Mouse (Mus musculus) liver, embryonic 15.5 days (tissue): ENCODE results near the gene Cdc40. TPM values are rescaled to one million over a fixed set of nuclear protein-coding genes. Genes with fewer than 3 reads are reported as not detected.
"Not testable (repeated sequence)": the region's sequence is repeated elsewhere in the genome, so short reads cannot be mapped to it uniquely, and the experiment has no call there.

ENCODE experiments used
- ATAC-seq: fragments of 200-750 bp; cut with Nextera tagmentation; 2 replicates; pipeline ENCODE4 v1.8.0; 2017; ENCODE audit warnings: moderate number of reproducible peaks, mild to moderate bottlenecking, moderate library complexity; ENCODE audit not compliant: insufficient read depth
- H3K27ac ChIP-seq: fragments of 300-500 bp; sonication (generic); replicated peaks from 2 replicates; pipeline ENCODE4 v1.5.1; 2015; ENCODE audit warnings: mild to moderate bottlenecking, inconsistent platforms
- H3K27me3 ChIP-seq: fragments of 300-500 bp; sonication (generic); 2 replicates; pipeline ENCODE4 v1.6.1; 2015; ENCODE audit warnings: mild to moderate bottlenecking, inconsistent platforms
- H3K36me3 ChIP-seq: fragments of 300-500 bp; sonication (generic); replicated peaks from 2 replicates; pipeline ENCODE4 v1.6.1; 2015; ENCODE audit warnings: moderate library complexity, mild to moderate bottlenecking, inconsistent platforms
- H3K4me1 ChIP-seq: fragments of 300-500 bp; sonication (generic); replicated peaks from 2 replicates; pipeline ENCODE4 v1.6.1; 2015; ENCODE audit warnings: inconsistent platforms
- H3K4me2 ChIP-seq: fragments of 300-500 bp; sonication (generic); 2 replicates; pipeline ENCODE4 v1.6.1; 2015; ENCODE audit warnings: moderate library complexity, mild to moderate bottlenecking, inconsistent platforms
- H3K4me3 ChIP-seq: fragments of 300-500 bp; sonication (generic); replicated peaks from 2 replicates; pipeline ENCODE4 v1.5.1; 2015; ENCODE audit warnings: mild to moderate bottlenecking, inconsistent platforms
- H3K9ac ChIP-seq: fragments of 300-500 bp; sonication (generic); 2 replicates; pipeline ENCODE4 v1.6.1; 2015; ENCODE audit warnings: moderate library complexity, mild to moderate bottlenecking, inconsistent platforms
- H3K9me3 ChIP-seq: fragments of 300-500 bp; sonication (generic); replicated peaks from 2 replicates; pipeline ENCODE4 v1.6.1; 2016; ENCODE audit warnings: inconsistent platforms
- WGBS: fragments of 180-500 bp; shearing (Covaris S2); methylation state at CpG from one replicate; pipeline ENCODE4 v1.1.7; 2015; ENCODE audit warnings: mixed read lengths; ENCODE audit not compliant: insufficient replicate concordance; 5-methylcytosine and 5-hydroxymethylcytosine counted together
- polyA plus RNA-seq: library from polyadenylated mRNA; unstranded; fragments of >200 nt; fragmentation: Nextera tagmentation; extraction: Ambion mirVana; gene quantifications from 2 replicates; pipeline ENCODE4 v1.2.1, GENCODE M21; 2015

The Cdc40 gene
- polyA plus RNA-seq, 1 experiment from 2014 or later = 12.6 TPM

DNA sequence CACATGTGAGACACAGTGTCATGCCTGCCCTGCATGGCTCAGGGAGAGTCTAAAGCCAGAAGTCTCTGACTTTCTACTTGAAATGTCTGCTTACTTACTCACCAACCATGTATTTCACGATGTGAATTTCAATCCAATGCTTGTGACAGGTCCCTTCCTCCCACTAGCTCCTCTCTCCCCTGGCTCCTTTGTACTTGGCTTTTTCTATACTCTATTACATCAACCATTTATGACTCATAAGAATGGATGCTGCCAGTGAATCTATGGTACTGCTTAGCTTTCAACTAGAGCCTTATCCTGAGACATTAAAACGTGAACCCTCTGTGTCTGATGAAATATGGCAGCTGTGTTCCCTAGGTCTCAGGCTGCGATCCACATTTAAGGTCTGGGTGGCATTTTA, 52.8 kb downstream of the Cdc40 start:
- Histone ChIP-seq H3K36me3 (peaks cover 29% of the 10 kb centered on the region), H3K9ac (no peak overlapping the region), H3K4me1 (no peaks in the 10 kb centered on the region), H3K9me3 (no peaks in the 10 kb centered on the region), H3K4me2 (no peak overlapping the region), H3K4me3 (no peak overlapping the region), H3K27ac (no peak overlapping the region), H3K27me3 (no peaks in the 10 kb centered on the region)
- 79% methylated on average over 3 of the region's 3 CpGs for WGBS
- ATAC-seq = no peak

DNA sequence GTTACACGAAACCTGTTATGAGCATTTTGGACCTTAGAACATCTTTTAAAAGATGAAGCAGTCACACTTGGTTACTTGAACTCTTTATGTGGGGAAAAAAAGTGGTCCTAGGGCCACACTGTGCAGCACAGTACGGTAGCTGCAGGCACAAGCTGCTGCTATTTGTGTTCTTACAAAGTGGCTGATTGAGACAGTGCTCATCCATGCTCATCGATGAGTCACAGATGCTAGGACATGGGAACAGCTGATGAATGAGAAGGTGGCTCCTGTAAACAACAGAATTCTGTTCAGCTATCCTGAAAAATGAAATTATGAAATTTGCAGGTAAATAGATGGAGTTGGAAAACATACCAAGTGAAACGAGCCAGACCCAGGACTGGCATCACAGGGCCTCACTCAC, 55.4 kb downstream of the Cdc40 start:
- no peak overlapping the region for H3K27ac ChIP-seq
- no peaks in the 10 kb centered on the region for H3K27me3 ChIP-seq
- ATAC-seq = no peak
- 65% methylated on average over 4 of the region's 4 CpGs for WGBS
- H3K4me1 ChIP-seq = no peaks in the 10 kb centered on the region
- no peak overlapping the region for H3K4me3 ChIP-seq
- H3K9me3 ChIP-seq = no peaks in the 10 kb centered on the region
- H3K9ac ChIP-seq = no peak overlapping the region
- peaks cover 8% of the 10 kb centered on the region for H3K36me3 ChIP-seq
- H3K4me2 ChIP-seq = no peak overlapping the region

GRCm38 (mm10) chr10:40825952-40826351, 57.2 kb downstream of the Cdc40 start:
- Histone ChIP-seq H3K9ac (no peak overlapping the region), H3K27ac (no peak overlapping the region), H3K36me3 (no peaks in the 10 kb centered on the region), H3K4me3 (no peak overlapping the region), H3K4me1 (no peaks in the 10 kb centered on the region), H3K9me3 (no peaks in the 10 kb centered on the region), H3K27me3 (no peaks in the 10 kb centered on the region), H3K4me2 (no peak overlapping the region)
- WGBS = 52% methylated on average over 6 of the region's 6 CpGs
- no peak for ATAC-seq

GRCm38 (mm10) chr10:40816471-40816870, 66.6 kb downstream of the Cdc40 start:
- ATAC-seq = no peak
- Histone ChIP-seq H3K27me3 (no peaks in the 10 kb centered on the region), H3K9me3 (no peaks in the 10 kb centered on the region), H3K4me2 (no peak overlapping the region), H3K27ac (no peak overlapping the region), H3K4me3 (no peak overlapping the region), H3K9ac (no peak overlapping the region), H3K36me3 (no peaks in the 10 kb centered on the region), H3K4me1 (no peaks in the 10 kb centered on the region)
- WGBS = 48% methylated on average over 6 of the region's 6 CpGs

- H3K4me1 ChIP-seq = no peaks in the 10 kb centered on the region
- 59% methylated on average over 4 of the region's 4 CpGs for WGBS
- no peaks in the 10 kb centered on the region for H3K36me3 ChIP-seq
- no peak overlapping the region for H3K4me2 ChIP-seq
- H3K4me3 ChIP-seq = no peak overlapping the region
- no peaks in the 10 kb centered on the region for H3K9me3 ChIP-seq
- no peaks in the 10 kb centered on the region for H3K27me3 ChIP-seq
- no peak for ATAC-seq
- H3K27ac ChIP-seq = no peak overlapping the region
- no peak overlapping the region for H3K9ac ChIP-seq
These were observed 69.5 kb downstream of the Cdc40 start for GRCm38 (mm10) chr10:40813627-40814026.

DNA sequence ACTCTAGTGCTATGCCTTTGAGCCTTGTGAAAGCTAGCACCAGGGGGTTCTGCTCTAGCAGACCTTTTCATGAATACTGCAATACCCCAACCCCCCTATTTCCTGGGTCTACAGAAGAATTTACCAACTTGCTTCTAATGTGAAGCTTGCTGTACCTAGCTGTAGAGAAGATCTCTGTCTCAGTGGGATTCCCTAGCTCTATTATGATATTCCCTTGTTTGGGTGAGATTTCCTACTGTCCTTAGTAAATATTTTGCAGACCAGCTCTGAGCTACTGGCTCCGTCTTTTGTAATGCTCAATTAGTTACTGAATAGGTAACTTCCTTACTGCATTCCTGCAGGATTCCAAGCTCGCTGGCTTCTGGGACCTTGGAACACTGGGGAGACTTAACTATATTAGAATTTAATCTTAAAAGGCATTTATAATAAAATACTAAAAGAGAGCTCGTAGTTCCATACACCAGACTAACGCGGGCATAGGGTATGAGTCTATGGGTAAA, 73.7 kb downstream of the Cdc40 start:
- not testable (repeated sequence) for H3K27ac ChIP-seq, H3K9me3 ChIP-seq, H3K4me1 ChIP-seq, H3K4me3 ChIP-seq, H3K4me2 ChIP-seq, H3K27me3 ChIP-seq, H3K36me3 ChIP-seq, ATAC-seq, H3K9ac ChIP-seq
- 42% methylated on average over 5 of the region's 5 CpGs for WGBS

GRCm38 (mm10) chr10:40806221-40806620, 76.9 kb downstream of the Cdc40 start:
- no peak overlapping the region for H3K4me3 ChIP-seq
- no peaks in the 10 kb centered on the region for H3K4me1 ChIP-seq
- no peak overlapping the region for H3K27ac ChIP-seq
- no peaks in the 10 kb centered on the region for H3K9me3 ChIP-seq
- WGBS = 59% methylated on average over 4 of the region's 4 CpGs
- H3K9ac ChIP-seq = no peak overlapping the region
- H3K4me2 ChIP-seq = no peak overlapping the region
- H3K36me3 ChIP-seq = no peaks in the 10 kb centered on the region
- no peak for ATAC-seq
- H3K27me3 ChIP-seq = no peaks in the 10 kb centered on the region

DNA sequence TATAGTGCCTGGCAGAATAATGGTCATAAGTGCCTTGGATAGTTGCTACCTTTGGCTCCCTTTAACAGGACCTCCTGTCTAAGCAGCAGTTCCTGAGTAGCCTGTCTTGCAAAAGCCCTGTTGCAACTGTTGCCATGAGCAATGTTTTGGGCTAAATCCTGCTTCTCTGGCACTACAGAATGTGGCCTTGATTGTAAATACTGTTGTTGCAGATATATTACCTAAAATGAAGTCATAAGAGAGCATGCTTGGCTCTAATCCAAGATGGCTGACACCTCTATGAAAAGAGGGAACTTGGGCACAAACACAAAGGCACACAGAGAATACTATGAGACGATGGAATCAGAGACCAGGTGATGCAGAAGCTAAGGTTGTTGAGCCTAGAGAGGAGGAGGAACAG, 77.9 kb downstream of the Cdc40 start:
- H3K4me1 ChIP-seq = no peaks in the 10 kb centered on the region
- no peak overlapping the region for H3K9ac ChIP-seq
- no peak overlapping the region for H3K27ac ChIP-seq
- no peak overlapping the region for H3K4me2 ChIP-seq
- H3K4me3 ChIP-seq = no peak overlapping the region
- 43% methylated on average over 1 of the region's 1 CpGs for WGBS
- no peaks in the 10 kb centered on the region for H3K9me3 ChIP-seq
- H3K36me3 ChIP-seq = no peaks in the 10 kb centered on the region
- no peak for ATAC-seq
- no peaks in the 10 kb centered on the region for H3K27me3 ChIP-seq

DNA sequence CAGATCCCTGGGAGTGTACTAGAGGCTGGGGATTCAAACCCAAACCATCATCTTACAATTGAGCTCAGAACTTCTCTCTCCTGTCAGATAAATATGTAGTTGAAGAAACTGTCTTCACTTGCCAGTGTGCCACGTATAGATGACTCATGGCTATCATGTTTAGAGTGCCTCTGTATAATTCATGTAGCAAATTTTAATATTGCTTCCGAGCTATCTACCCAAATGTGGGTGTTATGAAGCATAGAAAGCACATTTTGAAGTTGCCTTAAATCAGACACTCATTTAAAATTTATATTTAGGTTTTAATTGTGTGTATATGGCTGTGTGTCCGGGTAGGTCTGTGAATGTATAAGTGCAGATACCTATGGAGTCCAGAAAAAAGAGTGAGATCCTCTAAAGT, 91.0 kb downstream of the Cdc40 start:
- no peak overlapping the region for H3K4me2 ChIP-seq
- WGBS = 51% methylated on average over 3 of the region's 3 CpGs
- H3K4me1 ChIP-seq = no peaks in the 10 kb centered on the region
- no peak for ATAC-seq
- no peaks in the 10 kb centered on the region for H3K9me3 ChIP-seq
- H3K27ac ChIP-seq = no peak overlapping the region
- no peak overlapping the region for H3K9ac ChIP-seq
- no peaks in the 10 kb centered on the region for H3K27me3 ChIP-seq
- no peak overlapping the region for H3K4me3 ChIP-seq
- H3K36me3 ChIP-seq = no peaks in the 10 kb centered on the region

DNA sequence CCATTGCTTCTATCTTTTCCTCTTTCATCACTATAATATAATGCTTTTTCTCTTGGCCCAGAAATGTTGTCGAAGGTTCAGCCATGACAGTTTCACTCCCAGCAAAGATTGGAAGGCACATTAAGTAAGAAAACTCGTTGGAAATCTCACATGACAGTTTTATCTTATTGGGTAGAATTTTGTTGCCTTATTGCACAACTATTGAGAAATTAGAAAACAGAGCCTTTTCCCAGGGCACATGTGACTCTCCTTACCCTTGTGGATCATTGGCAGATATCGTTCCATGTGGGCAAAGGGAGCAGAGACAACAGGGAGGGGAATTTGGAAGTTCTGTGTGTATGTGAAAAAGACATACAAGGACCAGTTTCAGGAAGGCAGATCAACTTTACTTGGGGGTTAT, 92.7 kb downstream of the Cdc40 start:
- no peak for ATAC-seq
- H3K9me3 ChIP-seq = no peaks in the 10 kb centered on the region
- H3K4me2 ChIP-seq = no peak overlapping the region
- no peaks in the 10 kb centered on the region for H3K36me3 ChIP-seq
- no peak overlapping the region for H3K9ac ChIP-seq
- H3K4me3 ChIP-seq = no peak overlapping the region
- H3K27ac ChIP-seq = no peak overlapping the region
- no peaks in the 10 kb centered on the region for H3K4me1 ChIP-seq
- 51% methylated on average over 3 of the region's 3 CpGs for WGBS
- H3K27me3 ChIP-seq = no peaks in the 10 kb centered on the region
